Mouse (Mus musculus) liver, adult 2 months (tissue): ENCODE measurements around the gene Pgm2l1. TPM values are rescaled to one million over a fixed set of nuclear protein-coding genes. Genes with fewer than 3 reads are reported as not detected.

ENCODE experiments used
- DNase-seq: peaks from one replicate; pipeline ENCODE4 v3.0.0-alpha.2; 2011; ENCODE audit warnings: low read depth, low spot score; ENCODE audit errors: extremely low read depth
- H3K27ac ChIP-seq: fragments of 200-500 bp; replicated peaks from 2 replicates; pipeline ENCODE4 v1.5.1; 2012; ENCODE audit warnings: low read depth, mild to moderate bottlenecking, control low read depth, inconsistent platforms, low read length; ENCODE audit not compliant: insufficient read depth
- H3K27me3 ChIP-seq: fragments of 200-500 bp; 2 replicates; pipeline ENCODE4 v1.6.1; 2012; ENCODE audit warnings: mild to moderate bottlenecking, moderate library complexity, low read length, inconsistent platforms; ENCODE audit not compliant: control insufficient read depth, insufficient read depth
- H3K36me3 ChIP-seq: fragments of 200-500 bp; 2 replicates; pipeline ENCODE4 v1.6.1; 2012; ENCODE audit warnings: low read length, inconsistent platforms; ENCODE audit not compliant: control insufficient read depth, insufficient read depth
- H3K4me1 ChIP-seq: fragments of 200-500 bp; 2 replicates; pipeline ENCODE4 v1.6.1; 2011; ENCODE audit warnings: low read length; ENCODE audit not compliant: control insufficient read depth, insufficient read depth
- H3K4me3 ChIP-seq: fragments of 200-500 bp; 2 replicates; pipeline ENCODE4 v1.5.1; 2011; ENCODE audit warnings: low read depth, mild to moderate bottlenecking, control low read depth, low read length, moderate library complexity; ENCODE audit not compliant: insufficient read depth
- H3K79me2 ChIP-seq: fragments of 200-500 bp; 2 replicates; pipeline ENCODE4 v1.6.1; 2012; ENCODE audit warnings: inconsistent platforms, mild to moderate bottlenecking, low read length, moderate library complexity; ENCODE audit not compliant: control insufficient read depth, insufficient read depth
- H3K9ac ChIP-seq: fragments of 200-500 bp; 2 replicates; pipeline ENCODE4 v1.6.1; 2012; ENCODE audit warnings: low read depth, mild to moderate bottlenecking, control low read depth, inconsistent platforms, low read length
- CTCF ChIP-seq: fragments of 200-500 bp; IDR thresholded peaks from 2 replicates; pipeline ENCODE4 v1.5.1; 2011; ENCODE audit warnings: low read depth, low read length, control low read depth
- POLR2A ChIP-seq: fragments of 200-500 bp; IDR thresholded peaks from 2 replicates; pipeline ENCODE4 v1.6.1; 2011; ENCODE audit warnings: low read length, control low read depth; ENCODE audit not compliant: insufficient read depth; ENCODE audit errors: extremely low read depth
- WGBS: fragments of 180-500 bp; shearing (Covaris S2); methylation state at CpG from one replicate; pipeline ENCODE4 v1.1.7; 2018; 5-methylcytosine and 5-hydroxymethylcytosine counted together
- polyA plus RNA-seq: library from polyadenylated mRNA; depleted of rRNA; stranded (reverse); fragments of >200 nt; gene quantifications from 2 replicates; pipeline ENCODE4 v1.2.3, GENCODE M21; 2012
- total RNA-seq: library from RNA; depleted of rRNA; stranded (reverse); fragments of >200 nt; gene quantifications from 2 replicates; pipeline ENCODE4 v1.2.3, GENCODE M21; 2014

Gene Pgm2l1
- total and polyA plus RNA-seq, 2 experiments = 0.59 to 3.6 TPM

DNA sequence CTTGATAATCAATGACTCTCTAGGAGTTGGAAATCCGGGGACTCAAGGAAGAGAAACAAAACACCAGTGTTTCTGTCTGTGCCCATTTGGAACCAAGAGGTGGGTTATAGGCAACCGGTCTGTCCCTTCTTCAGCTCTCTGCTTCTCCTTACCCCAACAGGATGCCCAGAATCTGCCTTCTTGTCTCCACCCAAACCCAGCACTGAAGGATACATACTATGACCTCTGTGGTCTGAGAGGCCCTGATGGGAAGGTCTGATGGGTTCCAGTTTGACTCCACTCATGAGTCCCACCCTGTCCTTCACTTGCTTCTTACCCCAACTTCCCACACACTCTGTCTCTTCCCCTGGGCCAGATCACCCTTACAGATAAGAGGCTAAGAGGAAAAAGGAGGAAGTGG is 46.0 kb upstream of the Pgm2l1 start:
- no peaks in the 10 kb centered on the region for H3K36me3 ChIP-seq
- TF ChIP-seq POLR2A (no peak), CTCF (no peak)
- H3K4me3 ChIP-seq = no peak overlapping the region
- H3K79me2 ChIP-seq = no peaks in the 10 kb centered on the region
- H3K4me1 ChIP-seq = no peaks in the 10 kb centered on the region
- 91% methylated on average over 2 of the region's 2 CpGs for WGBS
- H3K27ac ChIP-seq = no peak overlapping the region
- peaks cover 2% of the 10 kb centered on the region; the same call in 1 of the 2 replicates for H3K27me3 ChIP-seq
- H3K9ac ChIP-seq = no peak overlapping the region
- no peak for DNase-seq

GRCm38 (mm10) chr7:100181614-100182013 is 45.6 kb upstream of the Pgm2l1 start:
- no peak for TF ChIP-seq POLR2A
- no peak overlapping the region for H3K4me3 ChIP-seq
- H3K27ac ChIP-seq = no peak overlapping the region
- peaks cover 2% of the 10 kb centered on the region; the same call in 1 of the 2 replicates for H3K27me3 ChIP-seq
- H3K79me2 ChIP-seq = no peaks in the 10 kb centered on the region
- no peak for DNase-seq
- H3K36me3 ChIP-seq = no peaks in the 10 kb centered on the region
- WGBS = 78% methylated on average over 3 of the region's 3 CpGs
- H3K4me1 ChIP-seq = no peaks in the 10 kb centered on the region
- no peak overlapping the region for H3K9ac ChIP-seq

DNA sequence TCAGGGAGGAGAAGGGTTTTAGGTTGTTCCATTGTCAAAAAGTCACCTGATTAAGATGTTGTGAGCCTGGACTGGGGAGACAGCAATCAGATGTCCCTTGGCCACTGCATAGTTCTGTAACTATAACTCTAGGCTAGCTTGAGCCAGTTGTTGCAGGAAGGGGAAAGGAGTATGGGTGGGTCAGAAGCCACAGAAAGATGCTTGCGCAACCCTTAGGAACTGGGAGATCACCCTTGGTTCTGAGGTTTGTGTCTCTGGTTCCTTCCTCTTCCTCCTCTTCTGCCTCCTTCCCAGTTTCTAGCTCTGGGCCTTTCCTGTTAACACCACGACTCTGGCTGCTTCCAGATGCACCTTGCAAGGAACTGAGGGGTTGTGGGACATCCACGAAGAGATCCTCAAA is 44.8 kb upstream of the Pgm2l1 start:
- Histone ChIP-seq H3K4me1 (no peaks in the 10 kb centered on the region), H3K4me3 (no peak overlapping the region), H3K9ac (no peak overlapping the region), H3K79me2 (no peaks in the 10 kb centered on the region), H3K36me3 (no peaks in the 10 kb centered on the region), H3K27me3 (peaks cover 2% of the 10 kb centered on the region; the same call in 1 of the 2 replicates), H3K27ac (no peak overlapping the region)
- DNase-seq = peak; percentile 29
- TF ChIP-seq CTCF = no peak
- no peak for TF ChIP-seq POLR2A
- 84% methylated on average over 3 of the region's 3 CpGs for WGBS

- Histone ChIP-seq H3K27ac (no peak overlapping the region), H3K79me2 (no peaks in the 10 kb centered on the region), H3K9ac (no peak overlapping the region), H3K4me1 (no peaks in the 10 kb centered on the region), H3K27me3 (no peaks in the 10 kb centered on the region), H3K36me3 (no peaks in the 10 kb centered on the region), H3K4me3 (no peak overlapping the region)
- peak; percentile 16 for DNase-seq
- peak; percentile 76 for TF ChIP-seq CTCF
- no peak for TF ChIP-seq POLR2A
- WGBS = 13% methylated on average over 7 of the region's 7 CpGs
Measured at GRCm38 (mm10) chr7:100187601-100188000, 39.6 kb upstream of the Pgm2l1 start.

- TF ChIP-seq CTCF (no peak), POLR2A (no peak)
- Histone ChIP-seq H3K36me3 (no peaks in the 10 kb centered on the region), H3K79me2 (no peaks in the 10 kb centered on the region), H3K9ac (no peak overlapping the region), H3K27me3 (no peaks in the 10 kb centered on the region), H3K27ac (no peak overlapping the region), H3K4me3 (no peak overlapping the region), H3K4me1 (no peaks in the 10 kb centered on the region)
- no peak for DNase-seq
- WGBS = 62% methylated on average over 4 of the region's 4 CpGs
Measured at GRCm38 (mm10) chr7:100190167-100190566, 37.0 kb upstream of the Pgm2l1 start.

DNA sequence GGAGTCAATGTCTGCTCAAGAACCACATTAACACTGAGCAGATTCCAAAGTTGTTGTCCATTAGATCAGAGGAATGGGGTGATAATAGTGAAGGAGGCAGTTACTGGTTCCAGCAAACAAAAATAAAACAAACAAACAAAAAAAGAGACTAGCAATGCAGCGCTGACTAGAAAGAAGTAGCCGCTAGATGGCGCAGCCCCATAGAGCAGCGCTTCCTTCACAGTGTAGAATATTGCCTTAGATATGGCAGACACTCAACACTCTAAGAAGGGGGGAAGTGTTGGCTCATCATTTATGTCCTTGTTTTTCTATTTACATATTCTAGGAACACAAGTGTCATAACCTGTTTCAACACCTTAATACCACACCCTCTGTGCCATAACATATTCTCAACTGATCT is 36.4 kb upstream of the Pgm2l1 start:
- peak; percentile 38 for DNase-seq
- no peaks in the 10 kb centered on the region for H3K4me1 ChIP-seq
- no peaks in the 10 kb centered on the region for H3K36me3 ChIP-seq
- H3K27me3 ChIP-seq = no peaks in the 10 kb centered on the region
- no peak for TF ChIP-seq POLR2A
- peak; percentile 70 for TF ChIP-seq CTCF
- 3% methylated on average over 4 of the region's 4 CpGs for WGBS
- H3K4me3 ChIP-seq = no peak overlapping the region
- H3K9ac ChIP-seq = no peak overlapping the region
- no peak overlapping the region for H3K27ac ChIP-seq
- no peaks in the 10 kb centered on the region for H3K79me2 ChIP-seq
